Mouse (Mus musculus): ENCODE measurements around the gene Spc24. TPM values are rescaled to one million over a fixed set of nuclear protein-coding genes. Genes with fewer than 3 reads are reported as not detected.

Spc24 gene
- polyA plus RNA-seq, 1 experiment from 2014 or later, result 68.2 TPM

DNA sequence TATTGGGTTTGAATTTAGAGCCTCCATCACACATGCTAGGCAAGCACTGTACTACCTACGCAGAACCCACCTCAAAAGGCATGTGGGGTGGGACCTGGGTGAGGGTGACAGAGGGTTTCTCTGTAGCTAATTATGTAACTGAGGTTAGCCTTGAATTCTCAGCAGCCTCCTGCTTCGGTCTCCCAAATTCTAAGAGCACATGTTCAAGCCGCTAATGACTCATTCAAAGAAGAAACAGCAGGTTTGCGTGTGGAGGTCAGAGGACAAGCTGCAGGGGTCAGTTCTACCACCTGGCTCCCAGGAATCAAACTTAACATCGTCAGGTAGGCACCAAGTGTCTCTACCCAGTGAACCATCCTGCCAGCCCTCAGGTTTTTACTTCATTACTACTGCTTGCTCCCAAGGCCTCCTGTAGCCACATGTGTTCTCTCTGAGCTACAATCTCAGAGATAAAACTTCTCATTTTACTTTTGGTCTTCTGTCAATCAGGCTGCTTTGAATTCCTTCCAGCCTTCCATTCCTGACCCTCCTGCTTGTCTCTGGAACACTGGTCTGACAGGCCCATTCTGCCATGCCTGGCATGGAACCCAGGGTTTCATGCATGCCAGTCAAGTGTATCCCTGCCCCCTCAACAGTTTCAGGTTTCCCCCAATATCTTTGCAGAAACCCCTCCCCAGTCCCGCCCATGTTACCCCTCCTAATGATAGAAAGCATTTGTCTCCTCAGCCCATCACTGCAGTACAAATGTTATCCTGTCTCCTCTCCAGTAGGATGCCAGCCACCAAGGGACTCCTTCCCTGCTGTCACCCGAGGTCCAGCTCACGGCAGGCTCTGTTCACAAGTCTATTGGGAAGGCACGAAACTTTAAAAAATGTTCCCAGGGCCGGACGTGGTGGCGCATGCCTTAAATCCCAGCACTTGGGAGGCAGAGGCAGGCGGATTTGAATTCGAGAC, 1.2 kb downstream of the Spc24 start:
- Histone ChIP-seq H3K4me2 (replicated peaks) (peak overlapping the region; percentile 79), H3K4me1 (peaks cover 13% of the 10 kb centered on the region), H3K9me3 (replicated peaks) (no peaks in the 10 kb centered on the region), H3K27me3 (no peaks in the 10 kb centered on the region), H3K4me3 (peak overlapping the region; percentile 75), H3K27ac (no peak overlapping the region), H3K9ac (peak overlapping the region; percentile 74; the same call in 1 of the 2 replicates), H3K36me3 (peaks cover 22% of the 10 kb centered on the region)
- no peak for ATAC-seq (ENCODE audit: low FRiP score)
- 57% methylated on average over 14 of the region's 14 CpGs for WGBS

DNA sequence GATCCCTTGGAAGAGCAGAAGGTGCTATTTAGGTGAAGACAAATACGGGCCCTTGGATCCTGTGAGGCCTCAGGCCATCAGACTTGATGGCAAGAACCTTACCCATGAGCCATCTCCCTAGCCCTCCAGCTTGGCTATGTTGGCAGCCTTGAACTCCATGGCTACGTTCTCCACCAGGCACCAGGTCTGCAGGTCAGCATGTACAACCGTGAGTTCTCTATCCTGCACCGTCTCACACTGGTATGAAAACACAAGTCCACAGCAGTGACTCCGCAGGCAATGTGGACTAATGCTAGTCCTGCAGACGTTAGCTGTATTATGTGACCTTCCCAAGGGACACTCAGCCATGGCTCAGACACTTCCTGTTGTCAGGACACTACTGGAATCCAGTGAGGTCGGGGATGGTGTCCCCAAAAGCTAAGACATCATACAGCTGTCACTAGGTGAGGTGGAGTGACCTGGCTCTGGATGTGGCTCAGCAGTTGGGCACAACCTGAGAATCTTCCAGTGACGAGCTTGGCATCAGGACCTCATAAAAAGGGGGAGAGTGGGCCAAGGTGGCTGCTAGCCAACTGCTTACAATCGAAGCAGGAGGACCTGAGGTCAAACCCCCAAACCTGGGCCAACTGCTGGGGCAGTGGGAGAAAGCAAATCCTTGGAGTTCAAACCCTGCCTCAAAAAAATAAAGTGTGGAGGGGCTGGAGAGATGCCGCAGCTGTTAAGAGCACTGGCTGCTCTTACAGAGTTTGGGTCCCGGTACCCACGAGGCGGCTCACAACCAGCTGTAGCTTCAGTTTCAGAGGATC, 5.4 kb downstream of the Spc24 start:
- H3K9me3 ChIP-seq (replicated peaks), result no peaks in the 10 kb centered on the region
- H3K27ac ChIP-seq, result no peak overlapping the region; the same call in 1 of the 2 replicates
- H3K4me1 ChIP-seq, result peaks cover 10% of the 10 kb centered on the region
- H3K4me2 ChIP-seq (replicated peaks), result no peak overlapping the region
- H3K27me3 ChIP-seq, result no peaks in the 10 kb centered on the region
- 78% methylated on average over 13 of the region's 13 CpGs for WGBS
- no peak for ATAC-seq (ENCODE audit: low FRiP score)
- H3K4me3 ChIP-seq, result no peak overlapping the region
- no peak overlapping the region for H3K9ac ChIP-seq
- H3K36me3 ChIP-seq, result peaks cover 36% of the 10 kb centered on the region

DNA sequence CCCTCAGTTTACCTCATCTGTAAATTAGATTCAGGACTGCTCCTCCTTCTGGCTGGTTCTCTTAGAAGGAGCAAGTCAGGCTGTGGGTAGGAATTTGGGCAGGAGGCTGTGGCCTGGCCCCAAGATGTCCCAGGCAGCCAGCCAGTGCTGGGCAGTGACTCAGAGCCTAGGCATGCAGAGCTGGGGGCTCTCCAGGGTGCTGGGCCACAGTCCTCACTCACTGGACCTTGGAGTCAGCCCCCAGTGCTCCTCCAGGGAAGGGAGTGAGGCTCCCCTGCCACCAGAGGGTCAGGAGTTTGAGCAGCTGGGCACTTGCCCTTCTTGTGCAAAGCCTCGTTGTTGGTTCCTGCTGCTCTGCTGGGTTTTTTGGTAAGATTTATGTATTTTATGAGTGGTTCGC, 6.1 kb downstream of the Spc24 start:
- H3K4me3 ChIP-seq, result no peak overlapping the region
- no peak overlapping the region for H3K4me2 ChIP-seq (replicated peaks)
- no peak overlapping the region for H3K9ac ChIP-seq
- 83% methylated on average over 2 of the region's 2 CpGs for WGBS
- ATAC-seq (ENCODE audit: low FRiP score), result no peak
- H3K36me3 ChIP-seq, result peaks cover 43% of the 10 kb centered on the region
- H3K27me3 ChIP-seq, result no peaks in the 10 kb centered on the region
- H3K27ac ChIP-seq, result no peak overlapping the region
- H3K4me1 ChIP-seq, result peaks cover 3% of the 10 kb centered on the region
- H3K9me3 ChIP-seq (replicated peaks), result no peaks in the 10 kb centered on the region

DNA sequence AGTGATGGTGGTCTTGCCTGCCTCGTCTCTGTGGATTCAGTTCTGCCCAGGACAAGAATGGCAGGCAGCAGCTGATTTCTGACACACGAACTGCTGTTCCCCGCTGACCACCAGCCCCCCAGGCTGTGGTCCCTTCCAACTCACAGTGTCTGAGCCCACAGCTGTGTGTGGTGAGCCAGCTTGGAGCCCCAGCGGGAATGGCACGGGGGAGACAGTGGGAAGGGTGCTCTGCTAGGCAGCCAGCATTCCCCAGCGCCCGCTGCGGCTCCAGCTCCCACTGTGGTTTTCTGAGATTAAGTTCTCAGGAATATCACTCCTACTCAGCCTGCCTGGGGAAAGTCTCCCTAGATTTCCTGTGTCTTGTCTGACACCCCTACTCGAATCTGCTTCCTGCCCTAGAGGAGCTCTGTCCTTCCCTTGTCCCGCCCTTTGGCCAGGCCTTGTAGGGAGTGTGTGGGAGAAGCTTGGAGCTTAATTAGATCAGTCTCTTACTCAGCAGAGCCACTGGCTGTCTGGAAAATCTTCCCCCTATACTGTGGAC, 7.8 kb downstream of the Spc24 start:
- Histone ChIP-seq H3K4me3 (no peak overlapping the region), H3K4me2 (replicated peaks) (no peak overlapping the region), H3K9me3 (replicated peaks) (no peaks in the 10 kb centered on the region), H3K27me3 (no peaks in the 10 kb centered on the region), H3K36me3 (peaks cover 57% of the 10 kb centered on the region), H3K27ac (peak overlapping the region; percentile 50), H3K9ac (no peak overlapping the region), H3K4me1 (no peaks in the 10 kb centered on the region)
- ATAC-seq (ENCODE audit: low FRiP score), result no peak
- WGBS, result 58% methylated on average over 10 of the region's 10 CpGs

DNA sequence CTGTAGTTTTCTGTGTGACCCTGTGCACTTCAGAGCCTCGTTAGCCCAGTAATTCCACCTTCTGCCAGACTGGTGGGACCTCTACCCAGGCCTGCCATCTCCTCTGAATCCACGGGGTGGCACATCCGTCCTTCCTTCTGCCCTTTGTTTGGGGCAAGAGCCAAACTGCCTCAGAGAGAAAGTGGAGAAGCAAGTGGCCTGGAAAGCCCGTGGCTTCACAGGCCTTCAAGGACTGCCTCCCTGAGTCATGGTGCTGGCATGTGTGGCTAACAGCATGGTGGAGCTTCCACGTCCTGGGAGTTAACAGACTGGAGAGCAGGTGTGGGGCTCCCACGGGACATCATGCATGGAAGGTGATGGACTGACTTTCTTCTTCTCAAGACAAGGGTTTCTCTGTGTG, 8.8 kb downstream of the Spc24 start:
- Histone ChIP-seq H3K27me3 (no peaks in the 10 kb centered on the region), H3K4me3 (no peak overlapping the region), H3K36me3 (peaks cover 61% of the 10 kb centered on the region), H3K9me3 (replicated peaks) (no peaks in the 10 kb centered on the region), H3K27ac (no peak overlapping the region), H3K4me2 (replicated peaks) (no peak overlapping the region), H3K9ac (no peak overlapping the region), H3K4me1 (no peaks in the 10 kb centered on the region)
- no peak for ATAC-seq (ENCODE audit: low FRiP score)
- 71% methylated on average over 6 of the region's 6 CpGs for WGBS

DNA sequence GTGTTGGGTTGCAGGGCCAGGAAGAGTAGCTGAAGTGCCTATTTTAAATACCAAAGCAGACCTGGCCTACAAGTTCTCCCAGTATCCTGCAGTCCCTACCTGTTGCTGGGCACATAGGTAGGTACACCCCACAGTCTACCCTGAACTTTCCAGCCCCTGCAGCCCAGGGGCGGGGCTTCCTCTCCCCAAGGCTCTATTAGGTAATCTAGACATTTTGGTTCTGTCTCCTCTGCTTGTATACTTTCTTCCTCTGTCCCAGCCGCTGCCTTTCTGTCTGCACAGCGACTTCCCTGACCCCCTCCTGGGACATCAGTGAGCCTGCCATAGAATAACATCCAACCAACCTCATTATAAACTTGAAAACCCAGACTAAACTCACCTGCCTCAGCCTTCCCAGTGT, 9.7 kb downstream of the Spc24 start:
- no peak overlapping the region for H3K9ac ChIP-seq
- H3K27me3 ChIP-seq, result no peaks in the 10 kb centered on the region
- H3K36me3 ChIP-seq, result peaks cover 65% of the 10 kb centered on the region
- ATAC-seq (ENCODE audit: low FRiP score), result no peak
- H3K4me3 ChIP-seq, result no peak overlapping the region
- H3K4me1 ChIP-seq, result no peaks in the 10 kb centered on the region
- no peaks in the 10 kb centered on the region for H3K9me3 ChIP-seq (replicated peaks)
- H3K4me2 ChIP-seq (replicated peaks), result no peak overlapping the region
- WGBS, result 74% methylated on average over 3 of the region's 3 CpGs
- no peak overlapping the region for H3K27ac ChIP-seq

DNA sequence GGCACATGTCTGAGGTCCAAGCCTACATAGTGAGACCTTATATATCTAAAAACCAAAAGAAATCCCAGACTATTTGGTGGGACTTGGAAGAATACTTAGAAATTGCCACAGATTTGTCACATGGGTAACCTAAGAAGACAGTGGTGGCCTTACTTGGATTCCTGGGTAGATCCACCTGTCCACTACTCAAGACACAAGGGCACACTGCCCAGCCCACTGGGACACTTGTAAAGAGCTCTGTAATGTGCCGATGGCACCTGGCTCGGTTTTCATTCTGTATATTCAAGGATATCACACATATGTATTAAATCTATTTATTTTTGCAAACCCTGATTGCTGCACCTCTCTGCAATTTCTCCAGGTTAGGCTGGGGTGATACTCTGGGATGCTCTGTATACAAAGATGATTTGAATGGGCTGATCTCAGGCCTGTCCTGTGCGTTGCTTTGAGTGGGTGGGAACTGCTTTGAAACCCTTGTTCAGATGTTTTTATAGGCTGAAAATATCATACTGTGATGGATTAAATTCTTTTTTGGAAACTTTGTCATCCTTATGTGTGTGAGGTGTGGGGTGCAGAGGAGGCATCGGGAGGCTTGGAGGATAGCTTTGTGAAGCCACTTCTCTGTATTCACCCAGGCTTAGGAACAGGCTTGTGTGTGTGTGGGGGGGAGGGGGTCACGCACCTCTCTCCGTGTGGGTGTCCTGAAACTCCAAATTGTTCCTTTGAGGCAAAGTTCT, 10.6 kb downstream of the Spc24 start:
- no peak overlapping the region for H3K27ac ChIP-seq
- H3K9ac ChIP-seq, result no peak overlapping the region
- H3K4me2 ChIP-seq (replicated peaks), result no peak overlapping the region
- H3K9me3 ChIP-seq (replicated peaks), result no peaks in the 10 kb centered on the region
- H3K4me3 ChIP-seq, result no peak overlapping the region
- no peaks in the 10 kb centered on the region for H3K4me1 ChIP-seq
- 86% methylated on average over 6 of the region's 6 CpGs for WGBS
- H3K27me3 ChIP-seq, result no peaks in the 10 kb centered on the region
- no peak for ATAC-seq (ENCODE audit: low FRiP score)
- peaks cover 72% of the 10 kb centered on the region for H3K36me3 ChIP-seq

DNA sequence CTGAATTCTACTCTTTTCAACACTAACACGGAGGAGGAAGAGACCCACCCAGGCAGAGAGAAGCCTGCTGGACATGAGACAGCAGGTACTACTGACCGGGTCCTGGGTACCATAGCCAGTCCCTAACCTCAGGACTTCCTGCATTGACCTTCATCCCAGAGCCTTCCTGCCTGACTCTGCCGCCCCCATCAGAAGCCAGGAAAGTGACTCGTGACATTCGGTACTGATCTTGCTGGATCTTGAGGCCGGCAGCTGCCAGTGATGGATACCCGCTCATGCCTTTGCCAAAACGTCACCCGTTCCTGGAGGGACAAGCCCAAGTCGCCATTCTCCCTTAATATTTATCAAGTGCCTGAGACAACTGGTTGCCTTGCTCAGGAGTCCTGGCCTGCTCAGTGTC, 11.6 kb downstream of the Spc24 start:
- Histone ChIP-seq H3K9me3 (replicated peaks) (no peaks in the 10 kb centered on the region), H3K4me1 (no peaks in the 10 kb centered on the region), H3K27ac (no peak overlapping the region), H3K36me3 (peaks cover 75% of the 10 kb centered on the region), H3K9ac (no peak overlapping the region), H3K4me2 (replicated peaks) (no peak overlapping the region), H3K27me3 (no peaks in the 10 kb centered on the region), H3K4me3 (no peak overlapping the region)
- ATAC-seq (ENCODE audit: low FRiP score), result no peak
- WGBS, result 91% methylated on average over 10 of the region's 10 CpGs

DNA sequence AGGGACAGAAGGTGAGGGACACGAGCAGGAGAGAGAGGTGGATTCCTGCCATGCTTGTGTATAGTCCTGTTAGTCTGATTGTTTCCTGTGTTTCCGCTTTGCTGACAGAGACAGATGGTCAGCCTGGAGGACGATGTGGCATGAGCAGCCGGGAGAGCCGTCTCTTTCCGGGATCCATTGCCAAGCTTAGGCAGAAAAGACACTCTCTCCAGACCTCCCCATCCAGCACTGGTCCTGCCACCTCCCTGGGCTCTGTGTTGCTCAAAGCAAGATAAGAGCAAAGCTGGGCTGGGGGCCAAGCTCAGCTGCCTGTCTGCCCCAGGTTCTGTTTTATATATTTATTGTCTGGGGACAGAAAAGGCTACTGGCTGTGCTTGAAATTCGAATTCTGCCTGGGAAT, 12.1 kb downstream of the Spc24 start:
- Histone ChIP-seq H3K27me3 (no peaks in the 10 kb centered on the region), H3K9ac (no peak overlapping the region), H3K4me2 (replicated peaks) (no peak overlapping the region), H3K9me3 (replicated peaks) (no peaks in the 10 kb centered on the region), H3K4me3 (no peak overlapping the region), H3K4me1 (no peaks in the 10 kb centered on the region), H3K36me3 (peaks cover 76% of the 10 kb centered on the region), H3K27ac (no peak overlapping the region)
- WGBS, result 65% methylated on average over 7 of the region's 7 CpGs
- no peak for ATAC-seq (ENCODE audit: low FRiP score)

DNA sequence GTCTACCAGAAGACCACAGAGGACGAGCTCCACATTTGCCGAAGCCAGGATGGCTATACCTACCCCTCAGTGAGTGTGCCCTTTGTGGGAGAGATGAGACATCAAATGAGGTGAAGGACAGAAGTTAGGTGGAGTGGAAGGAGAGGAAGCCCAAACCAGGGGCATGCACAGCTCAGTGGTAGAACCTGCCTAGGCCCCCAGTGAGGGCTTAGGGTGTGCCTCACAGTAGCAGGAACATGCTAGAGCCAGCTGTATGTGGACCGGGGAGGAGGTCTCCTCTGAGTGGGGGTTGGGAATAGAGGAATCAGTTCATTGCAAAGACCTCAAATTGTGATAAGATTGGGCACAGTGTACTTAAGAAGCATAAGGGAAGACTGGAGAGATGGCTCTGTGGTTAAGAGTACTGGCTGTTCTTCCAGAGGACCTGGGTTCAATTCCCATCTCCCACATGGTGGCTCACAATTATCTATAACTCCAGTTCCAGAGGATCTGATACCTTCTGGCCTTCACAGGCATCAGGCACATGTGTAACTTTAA, 12.8 kb downstream of the Spc24 start:
- H3K4me2 ChIP-seq (replicated peaks), result no peak overlapping the region
- H3K9ac ChIP-seq, result no peak overlapping the region
- no peak overlapping the region for H3K4me3 ChIP-seq
- H3K4me1 ChIP-seq, result no peaks in the 10 kb centered on the region
- no peak overlapping the region for H3K27ac ChIP-seq
- WGBS, result 90% methylated on average over 3 of the region's 3 CpGs
- H3K27me3 ChIP-seq, result no peaks in the 10 kb centered on the region
- H3K36me3 ChIP-seq, result peaks cover 83% of the 10 kb centered on the region
- no peak for ATAC-seq (ENCODE audit: low FRiP score)
- no peaks in the 10 kb centered on the region for H3K9me3 ChIP-seq (replicated peaks)

DNA sequence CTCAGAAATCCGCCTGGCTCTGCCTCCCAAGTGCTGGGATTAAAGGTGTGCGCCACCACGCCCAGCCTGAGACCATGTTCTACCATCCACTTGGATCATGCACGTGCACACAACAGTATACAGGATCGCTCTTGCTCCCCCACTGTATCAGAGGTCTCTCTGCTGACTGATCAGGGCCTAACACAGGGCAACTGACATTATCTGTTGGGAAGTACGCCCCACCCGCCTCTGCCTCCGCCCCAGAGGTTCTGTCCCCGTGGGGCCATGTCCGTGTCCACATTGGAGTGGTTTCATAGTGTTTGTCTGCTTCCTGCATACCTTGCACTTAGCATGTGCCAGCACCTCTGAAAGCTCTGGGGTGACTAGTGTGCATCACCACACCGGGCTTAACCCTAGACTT, 18.6 kb downstream of the Spc24 start:
- no peak for ATAC-seq (ENCODE audit: low FRiP score)
- peaks cover 89% of the 10 kb centered on the region for H3K36me3 ChIP-seq
- no peak overlapping the region for H3K27ac ChIP-seq
- no peaks in the 10 kb centered on the region for H3K27me3 ChIP-seq
- no peaks in the 10 kb centered on the region for H3K4me1 ChIP-seq
- no peak overlapping the region for H3K4me3 ChIP-seq
- no peak overlapping the region for H3K9ac ChIP-seq
- 97% methylated on average over 11 of the region's 11 CpGs for WGBS
- no peaks in the 10 kb centered on the region for H3K9me3 ChIP-seq (replicated peaks)
- H3K4me2 ChIP-seq (replicated peaks), result no peak overlapping the region

DNA sequence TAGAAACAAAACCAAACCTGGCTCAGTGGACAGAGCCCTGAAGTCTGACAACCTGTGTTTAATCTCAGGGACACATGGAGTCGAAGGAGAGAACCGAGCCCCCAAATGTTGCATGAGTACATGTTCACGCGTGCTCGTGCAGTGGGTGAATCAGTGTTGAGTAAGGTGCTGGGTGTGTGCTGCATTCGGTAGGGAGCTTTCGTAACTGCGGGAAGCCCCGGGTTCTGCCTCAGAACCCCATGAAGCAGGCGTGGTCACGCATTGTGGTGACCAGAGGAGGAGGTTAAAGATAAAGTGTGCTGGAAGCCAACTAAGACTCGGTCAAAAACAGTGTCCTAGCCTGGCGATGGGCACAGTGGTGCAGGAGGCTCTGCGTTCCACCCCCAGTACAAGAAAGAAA, 19.7 kb downstream of the Spc24 start:
- Histone ChIP-seq H3K4me2 (replicated peaks) (no peak overlapping the region), H3K4me3 (no peak overlapping the region), H3K27me3 (no peaks in the 10 kb centered on the region), H3K9me3 (replicated peaks) (no peaks in the 10 kb centered on the region), H3K9ac (no peak overlapping the region), H3K36me3 (peaks cover 87% of the 10 kb centered on the region), H3K27ac (no peak overlapping the region), H3K4me1 (no peaks in the 10 kb centered on the region)
- WGBS, result 96% methylated on average over 14 of the region's 14 CpGs
- ATAC-seq (ENCODE audit: low FRiP score), result no peak
